Mouse (Mus musculus) hindbrain, postnatal 0 days (tissue): ENCODE measurements at regions not wholly inside any gene's neighbourhood (a gene's known extent, or its start where the extent isn't known, plus 50 kb on each side); places are given as distances from the start of the nearest gene placed in this dataset.

Experiments
- ATAC-seq: fragments of 200-750 bp; cut with Nextera tagmentation; 2 replicates; pipeline ENCODE4 v1.8.0; 2017; ENCODE audit warnings: mild to moderate bottlenecking, moderate TSS enrichment, moderate library complexity
- DNase-seq: peaks from one replicate; pipeline ENCODE4 v3.0.0-alpha.2; 2015; ENCODE audit warnings: low spot score
- H3K27ac ChIP-seq: fragments of 300-500 bp; sonication (generic); 2 replicates; pipeline ENCODE4 v1.5.1; 2014; ENCODE audit warnings: mild to moderate bottlenecking
- H3K27me3 ChIP-seq: fragments of 300-500 bp; sonication (generic); 2 replicates; pipeline ENCODE4 v1.6.1; 2014; ENCODE audit warnings: low read length, mixed read lengths; ENCODE audit not compliant: insufficient read depth
- H3K36me3 ChIP-seq: fragments of 300-500 bp; sonication (generic); 2 replicates; pipeline ENCODE4 v1.6.1; 2014; ENCODE audit warnings: low read length, mixed read lengths; ENCODE audit not compliant: insufficient read depth
- H3K4me1 ChIP-seq: fragments of 300-500 bp; sonication (generic); 2 replicates; pipeline ENCODE4 v1.6.1; 2014; ENCODE audit warnings: antibody characterized with exemption, low read length, mixed read lengths; ENCODE audit not compliant: insufficient read depth
- H3K4me2 ChIP-seq: fragments of 300-500 bp; sonication (generic); 2 replicates; pipeline ENCODE4 v1.6.1; 2014; ENCODE audit warnings: low read depth, mild to moderate bottlenecking, low read length, moderate library complexity, mixed read lengths
- H3K4me3 ChIP-seq: fragments of 300-500 bp; sonication (generic); 2 replicates; pipeline ENCODE4 v1.5.1; 2014; ENCODE audit warnings: low read length
- H3K9ac ChIP-seq: fragments of 300-500 bp; sonication (generic); replicated peaks from 2 replicates; pipeline ENCODE4 v1.6.1; 2014; ENCODE audit warnings: mild to moderate bottlenecking, low read length, moderate library complexity, mixed read lengths
- H3K9me3 ChIP-seq: fragments of 300-500 bp; sonication (generic); 2 replicates; pipeline ENCODE4 v1.6.1; 2016; ENCODE audit warnings: low read length, mixed read lengths
- CTCF ChIP-seq: IDR thresholded peaks from 2 replicates; pipeline ENCODE4 v1.5.1; 2016; ENCODE audit warnings: antibody characterized with exemption, control low read depth, low read depth
- WGBS: fragments of 180-500 bp; shearing (Covaris S2); extraction: QIAGEN DNeasy Blood & Tissue Kit; methylation state at CpG from one replicate; pipeline ENCODE4 v1.1.7; 2014; 5-methylcytosine and 5-hydroxymethylcytosine counted together

- Histone ChIP-seq H3K36me3 (no peaks in the 10 kb centered on the region), H3K27me3 (no peaks in the 10 kb centered on the region), H3K27ac (no peak overlapping the region), H3K4me2 (no peak overlapping the region), H3K4me3 (no peak overlapping the region), H3K9me3 (no peaks in the 10 kb centered on the region), H3K4me1 (no peaks in the 10 kb centered on the region), H3K9ac (no peak overlapping the region)
- no peak for ATAC-seq
- DNase-seq = peak; percentile 32
- peak; percentile 58 for TF ChIP-seq CTCF
- WGBS = 15% methylated on average over 1 of the region's 1 CpGs
Measured at GRCm38 (mm10) chr17:79143031-79143430, 91.3 kb downstream of the Qpct start.
